10 mouse cellular contexts compared by ENCODE assay signal in genomic region chr17:56137839-56138613, GRCm38 (mm10). TPM values are rescaled to one million over a fixed set of nuclear protein-coding genes. Genes with fewer than 3 reads are reported as not detected.
A peak's percentile ranks its signal among the peaks of the same experiment; 100 is the strongest.
DNase-seq lines count a peak whose midpoint lies in the region; ATAC-seq and TF ChIP-seq lines count a peak whose summit lies in the region.
"Had no signal": no experiment of that assay in that cellular context is flagged by ENCODE, and none has a peak within 500 bp of the region (broad histone marks: within the 10 kb centered on the region; RNA-seq: fewer than 3 reads in every experiment).

No protein-coding gene starts in this region.

- H3K27me3 ChIP-seq in stomach, embryonic 15.5 days (replicated peaks) = peaks cover 45% of the 10 kb centered on the region
- peaks cover 2% of the 10 kb centered on the region; the same call in 1 of the 2 replicates for H3K27me3 ChIP-seq in stomach, postnatal 0 days (ENCODE audit: control insufficient read depth, insufficient read depth, low read length)
- H3K27me3 ChIP-seq in intestine, embryonic 15.5 days (replicated peaks) = peaks cover 48% of the 10 kb centered on the region
- H3K27me3 ChIP-seq in small intestine, adult 2 months (ENCODE audit: control insufficient read depth, insufficient read depth, low read length) = peaks cover 34% of the 10 kb centered on the region

- H3K9ac ChIP-seq in stomach, embryonic 15.5 days = no peak overlapping the region
- no peak overlapping the region for H3K9ac ChIP-seq in stomach, postnatal 0 days (ENCODE audit: low read length)
- peak overlapping the region; percentile 5; the same call in 1 of the 2 replicates for H3K9ac ChIP-seq in intestine, embryonic 15.5 days
- H3K9ac ChIP-seq: liver, embryonic 15.5 days had no signal

- no peaks in the 10 kb centered on the region for H3K9me3 ChIP-seq in stomach, embryonic 15.5 days
- H3K9me3 ChIP-seq in stomach, postnatal 0 days (ENCODE audit: control insufficient read depth, low read length) = no peaks in the 10 kb centered on the region
- no peaks in the 10 kb centered on the region for H3K9me3 ChIP-seq in intestine, embryonic 15.5 days
- H3K9me3 ChIP-seq: liver, embryonic 15.5 days had no signal

- TF ChIP-seq CTCF in gastrocnemius, adult 2 months (IDR thresholded peaks at IDR 0.05) = no peak
- TF ChIP-seq CTCF in stomach, postnatal 0 days (IDR thresholded peaks at IDR 0.05; ENCODE audit: low read depth) = no peak
- TF ChIP-seq CTCF in small intestine, adult 2 months (IDR thresholded peaks at IDR 0.05; ENCODE audit: extremely low read depth, insufficient read length, insufficient replicate concordance, low read depth, low read length) = no peak

- peak overlapping the region; percentile 41 for H3K4me2 ChIP-seq in stomach, embryonic 15.5 days
- H3K4me2 ChIP-seq in stomach, postnatal 0 days (replicated peaks; ENCODE audit: low read depth) = no peak overlapping the region
- H3K4me2 ChIP-seq in intestine, embryonic 15.5 days (replicated peaks) = peak overlapping the region; percentile 46; the same call in 1 of the 2 replicates
- H3K4me2 ChIP-seq: liver, embryonic 15.5 days had no signal

- intact Hi-C loops in gastrocnemius, adult 2 months (cut with DNase I) = loop anchor here (10.0 kb wide), 1 partner anchor 197 kb away; no protein-coding TSS in a partner anchor

- peaks cover 42% of the 10 kb centered on the region for H3K4me1 ChIP-seq in stomach, embryonic 15.5 days
- peaks cover 9% of the 10 kb centered on the region for H3K4me1 ChIP-seq in stomach, postnatal 0 days (replicated peaks; ENCODE audit: control insufficient read depth, insufficient read depth)
- H3K4me1 ChIP-seq in intestine, embryonic 15.5 days (replicated peaks) = peaks cover 47% of the 10 kb centered on the region
- peaks cover 24% of the 10 kb centered on the region for H3K4me1 ChIP-seq in small intestine, adult 2 months (ENCODE audit: control insufficient read depth, insufficient read depth, insufficient read length, low read length)

- TF ChIP-seq POLR2A in small intestine, adult 2 months (IDR thresholded peaks at IDR 0.05; ENCODE audit: low read depth, low read length) = no peak

- H3K27ac ChIP-seq in gastrocnemius, adult 2 months = peak overlapping the region; percentile 53
- H3K27ac ChIP-seq in stomach, embryonic 15.5 days = no peak overlapping the region
- H3K27ac ChIP-seq in stomach, postnatal 0 days (replicated peaks) = no peak overlapping the region
- H3K27ac ChIP-seq in intestine, embryonic 15.5 days = no peak overlapping the region
- no peak overlapping the region for H3K27ac ChIP-seq in small intestine, adult 2 months (ENCODE audit: insufficient read depth, low read depth, low read length)
- H3K27ac ChIP-seq: liver, embryonic 15.5 days had no signal

- ATAC-seq in stomach, embryonic 15.5 days (ENCODE audit: insufficient read depth, low FRiP score, low read depth) = no peak
- no peak for ATAC-seq in stomach, postnatal 0 days (ENCODE audit: low FRiP score, low TSS enrichment)
- no peak for ATAC-seq in intestine, embryonic 15.5 days

- WGBS in stomach, embryonic 15.5 days = 20% methylated on average over 25 of the region's 25 CpGs
- 26% methylated on average over 25 of the region's 25 CpGs for WGBS in stomach, postnatal 0 days
- WGBS in intestine, embryonic 15.5 days = 21% methylated on average over 25 of the region's 25 CpGs
- 41% methylated on average over 25 of the region's 25 CpGs for WGBS in small intestine, adult 2 months

- no peaks in the 10 kb centered on the region for H3K36me3 ChIP-seq in stomach, embryonic 15.5 days
- H3K36me3 ChIP-seq in stomach, postnatal 0 days (ENCODE audit: control insufficient read depth, insufficient read depth, low read length) = no peaks in the 10 kb centered on the region
- no peaks in the 10 kb centered on the region for H3K36me3 ChIP-seq in intestine, embryonic 15.5 days
- H3K36me3 ChIP-seq in small intestine, adult 2 months (ENCODE audit: control insufficient read depth, insufficient read depth, low read length) = no peaks in the 10 kb centered on the region
- H3K36me3 ChIP-seq: liver, embryonic 15.5 days had no signal

- peak overlapping the region; percentile 37; the same call in 1 of the 2 replicates for H3K4me3 ChIP-seq in gastrocnemius, adult 2 months
- no peak overlapping the region for H3K4me3 ChIP-seq in stomach, embryonic 15.5 days (replicated peaks)
- no peak overlapping the region for H3K4me3 ChIP-seq in stomach, postnatal 0 days (ENCODE audit: low read depth, low read length)
- no peak overlapping the region for H3K4me3 ChIP-seq in intestine, embryonic 15.5 days (replicated peaks)
- 0 out of 2 replicates have a peak overlapping the region, but pooled peaks have one; percentile 8 for H3K4me3 ChIP-seq in small intestine, adult 2 months (ENCODE audit: low read depth, low read length)
- H3K4me3 ChIP-seq: liver, embryonic 15.5 days had no signal

- no peak for DNase-seq in gastrocnemius, adult 2 months
- DNase-seq in gastrocnemius, postnatal 4 days (ENCODE audit: low spot score in 2 of 2) = no peak
- no peak for DNase-seq in stomach, postnatal 0 days (ENCODE audit: low spot score)
- no peak for DNase-seq in spleen, postnatal 10 days (ENCODE audit: low spot score in 2 of 2)
- no peak for DNase-seq in urinary bladder, postnatal 14 days (ENCODE audit: low spot score)

- TF ChIP-seq EP300 in stomach, postnatal 0 days (optimal IDR thresholded peaks at IDR 0.05) = no peak

RNA-seq across cellular contexts. Expression of gene Sema6b, which starts 2.1 kb away (rescaled TPM):
- total RNA-seq in gastrocnemius, adult 2 months (2021) = 1 to 10 TPM; 1.9 to 3.2 TPM
- 10 to 100 TPM; 21.0 to 21.8 TPM for total RNA-seq in gastrocnemius, postnatal 4 days (2021)
- 1.3 and 1.4 TPM in 2 replicates for polyA plus RNA-seq in stomach, embryonic 15.5 days (2015; fragmentation: Nextera tagmentation; extraction: Ambion mirVana)
- 0.31 and 0.39 TPM in 2 replicates for polyA plus RNA-seq in stomach, postnatal 0 days (2015; fragmentation: Nextera tagmentation; extraction: Ambion mirVana)
- polyA plus RNA-seq in intestine, embryonic 15.5 days (2015; fragmentation: Nextera tagmentation; extraction: Ambion mirVana) = 1.4 TPM in 2 replicates
- 6.4 and 12.2 TPM in 2 replicates for polyA plus RNA-seq in small intestine, adult 2 months (2012; rRNA removed)

RNA-seq across cellular contexts. Expression of gene Lrg1, which starts 16.2 kb away (rescaled TPM):
- 10 to 100 TPM; 13.2 to 25.5 TPM for total RNA-seq in gastrocnemius, adult 2 months (2021)
- total RNA-seq in gastrocnemius, postnatal 4 days (2021) = 1 to 10 TPM; 3.1 to 4.0 TPM
- polyA plus RNA-seq in stomach, embryonic 15.5 days (2015; fragmentation: Nextera tagmentation; extraction: Ambion mirVana) = 0.52 and 1.6 TPM in 2 replicates
- 1.2 and 1.9 TPM in 2 replicates for polyA plus RNA-seq in stomach, postnatal 0 days (2015; fragmentation: Nextera tagmentation; extraction: Ambion mirVana)
- polyA plus RNA-seq in intestine, embryonic 15.5 days (2015; fragmentation: Nextera tagmentation; extraction: Ambion mirVana) = 0.15 and 0.33 TPM in 2 replicates
- polyA plus RNA-seq in small intestine, adult 2 months (2012; rRNA removed) = 10.6 and 28.7 TPM in 2 replicates

RNA-seq across cellular contexts. Expression of gene Plin5, which starts 20.6 kb away (rescaled TPM):
- total RNA-seq in gastrocnemius, adult 2 months (2021) = 10 to 100 TPM; 22.9 to 55.7 TPM
- 10 to 100 TPM; 25.7 to 29.7 TPM for total RNA-seq in gastrocnemius, postnatal 4 days (2021)
- polyA plus RNA-seq in stomach, embryonic 15.5 days (2015; fragmentation: Nextera tagmentation; extraction: Ambion mirVana) = 0.42 and 0.59 TPM in 2 replicates
- polyA plus RNA-seq in stomach, postnatal 0 days (2015; fragmentation: Nextera tagmentation; extraction: Ambion mirVana) = 0.48 and 0.65 TPM in 2 replicates
- 0.52 and 0.85 TPM in 2 replicates for polyA plus RNA-seq in intestine, embryonic 15.5 days (2015; fragmentation: Nextera tagmentation; extraction: Ambion mirVana)
- 0.04 and 0.05 TPM in 2 replicates for polyA plus RNA-seq in small intestine, adult 2 months (2012; rRNA removed)
- total RNA-seq: granulocyte monocyte progenitor cell, adult 5-6 weeks had no signal

RNA-seq across cellular contexts. Expression of gene Tnfaip8l1, which starts 24.3 kb away (rescaled TPM):
- total RNA-seq in gastrocnemius, adult 2 months (2021) = under 1 TPM; 0.25 to 0.43 TPM
- 1 to 10 TPM; 6.7 to 6.8 TPM for total RNA-seq in gastrocnemius, postnatal 4 days (2021)
- 13.2 and 14.8 TPM in 2 replicates for polyA plus RNA-seq in stomach, embryonic 15.5 days (2015; fragmentation: Nextera tagmentation; extraction: Ambion mirVana)
- 4.4 and 5.2 TPM in 2 replicates for polyA plus RNA-seq in stomach, postnatal 0 days (2015; fragmentation: Nextera tagmentation; extraction: Ambion mirVana)
- 11.9 and 12.8 TPM in 2 replicates for polyA plus RNA-seq in intestine, embryonic 15.5 days (2015; fragmentation: Nextera tagmentation; extraction: Ambion mirVana)
- polyA plus RNA-seq in small intestine, adult 2 months (2012; rRNA removed) = 4.2 and 10.3 TPM in 2 replicates

RNA-seq across cellular contexts. Expression of gene Plin4, which starts 28.4 kb away (rescaled TPM):
- total RNA-seq in gastrocnemius, adult 2 months (2021) = 100 to 1,000 TPM; 255 to 281 TPM
- total RNA-seq in gastrocnemius, postnatal 4 days (2021) = 10 to 100 TPM; 60.0 to 80.1 TPM
- polyA plus RNA-seq in stomach, embryonic 15.5 days (2015; fragmentation: Nextera tagmentation; extraction: Ambion mirVana) = 0.36 TPM in 2 replicates
- 0.95 and 1.4 TPM in 2 replicates for polyA plus RNA-seq in stomach, postnatal 0 days (2015; fragmentation: Nextera tagmentation; extraction: Ambion mirVana)
- 0.03 and 0.14 TPM in 2 replicates for polyA plus RNA-seq in intestine, embryonic 15.5 days (2015; fragmentation: Nextera tagmentation; extraction: Ambion mirVana)
- 6.2 and 8.9 TPM in 2 replicates for polyA plus RNA-seq in small intestine, adult 2 months (2012; rRNA removed)
- total RNA-seq: granulocyte monocyte progenitor cell, adult 5-6 weeks had no signal

Comparison
In these comparisons a context has a peak if more than half of its experiments do, and no peak if none do; other contexts are left out.
1. H3K4me3 ChIP-seq: peak in gastrocnemius, adult 2 months (single experiment) and small intestine, adult 2 months (single experiment); none in stomach, embryonic 15.5 days (single experiment), stomach, postnatal 0 days (single experiment) and intestine, embryonic 15.5 days (single experiment).